Mouse (Mus musculus) E14TG2a.4 (cell line): ENCODE data around the gene Elmod2.

Source experiments
- CTCF ChIP-seq: conservative IDR thresholded peaks from 2 replicates; pipeline ENCODE4 v1.5.1; 2014; ENCODE audit warnings: low read length
- NANOG ChIP-seq: IDR thresholded peaks from 2 replicates; pipeline ENCODE4 v1.6.1; 2014; ENCODE audit warnings: borderline replicate concordance, low read length, mixed read lengths

- TF ChIP-seq CTCF (no peak), NANOG (no peak)
Observed at GRCm38 (mm10) chr8:83331899-83332697, at the start of gene Elmod2.
